Mouse (Mus musculus) kidney, postnatal 10 days (tissue): ENCODE results near the gene Slc47a2.
"Not testable (repeated sequence)": the region's sequence is repeated elsewhere in the genome, so short reads cannot be mapped to it uniquely, and the experiment has no call there.

ENCODE experiments used
- DNase-seq: peaks from one replicate; pipeline ENCODE4 v3.0.0; 2021; ENCODE audit warnings: mixed read lengths

The Slc47a2 gene

GRCm38 (mm10) chr11:61341233-61341632, 1.4 kb downstream of the Slc47a2 start:
- DNase-seq: no peak

GRCm38 (mm10) chr11:61340374-61340773, 2.3 kb downstream of the Slc47a2 start:
- no peak for DNase-seq

- DNase-seq: peak; percentile 39
Observed at GRCm38 (mm10) chr11:61337586-61337985, 5.1 kb downstream of the Slc47a2 start.

GRCm38 (mm10) chr11:61320904-61321687, 21.6 kb downstream of the Slc47a2 start:
- DNase-seq: peak; percentile 8

GRCm38 (mm10) chr11:61319923-61320567, 22.6 kb downstream of the Slc47a2 start:
- DNase-seq: peak; percentile 15

- peak; percentile 7 for DNase-seq
Observed at GRCm38 (mm10) chr11:61319233-61319922, 23.3 kb downstream of the Slc47a2 start.

- DNase-seq: peak; percentile 12
Observed at GRCm38 (mm10) chr11:61316864-61317263, 25.8 kb downstream of the Slc47a2 start.

GRCm38 (mm10) chr11:61310321-61310720, 32.3 kb downstream of the Slc47a2 start:
- DNase-seq: no peak

- DNase-seq: no peak
Observed at GRCm38 (mm10) chr11:61309831-61310230, 32.8 kb downstream of the Slc47a2 start.

- DNase-seq: no peak
Observed at GRCm38 (mm10) chr11:61307795-61308194, 34.9 kb downstream of the Slc47a2 start.

- peak; percentile 54 for DNase-seq
Observed at GRCm38 (mm10) chr11:61305377-61305776, 37.3 kb downstream of the Slc47a2 start.

GRCm38 (mm10) chr11:61304535-61304934, 38.1 kb downstream of the Slc47a2 start:
- not testable (repeated sequence) for DNase-seq

- peak; percentile 50 for DNase-seq
Observed at GRCm38 (mm10) chr11:61300716-61301392, 41.8 kb downstream of the Slc47a2 start.

- no peak for DNase-seq
Observed at GRCm38 (mm10) chr11:61300205-61300604, 42.5 kb downstream of the Slc47a2 start.

- DNase-seq: peak; percentile 36
Observed at GRCm38 (mm10) chr11:61297901-61298300, 44.8 kb downstream of the Slc47a2 start.

GRCm38 (mm10) chr11:61297326-61297725, 45.3 kb downstream of the Slc47a2 start:
- no peak for DNase-seq

GRCm38 (mm10) chr11:61296556-61296955, 46.1 kb downstream of the Slc47a2 start:
- no peak for DNase-seq

GRCm38 (mm10) chr11:61295556-61295955, 47.1 kb downstream of the Slc47a2 start:
- no peak for DNase-seq

GRCm38 (mm10) chr11:61294431-61294830, 48.2 kb downstream of the Slc47a2 start:
- no peak for DNase-seq

- DNase-seq: no peak
Observed at GRCm38 (mm10) chr11:61293251-61293650, 49.4 kb downstream of the Slc47a2 start.

- no peak for DNase-seq
Observed at GRCm38 (mm10) chr11:61284323-61284722, 58.3 kb downstream of the Slc47a2 start.

- no peak for DNase-seq
Observed at GRCm38 (mm10) chr11:61283414-61284049, 59.1 kb downstream of the Slc47a2 start.
